Mouse (Mus musculus) bone marrow macrophage, adult 2 months (primary cell): ENCODE measurements at regions not wholly inside any gene's neighbourhood (a gene's known extent, or its start where the extent isn't known, plus 50 kb on each side); places are given as distances from the start of the nearest gene placed in this dataset.

Source experiments
- CTCF ChIP-seq: IDR thresholded peaks from 2 replicates; pipeline ENCODE4 v1.5.1; 2012; ENCODE audit warnings: low read depth, mild to moderate bottlenecking, low read length, moderate library complexity
- POLR2A ChIP-seq: IDR thresholded peaks from 2 replicates; pipeline ENCODE4 v1.6.1; 2012; ENCODE audit warnings: mild to moderate bottlenecking, low read depth, low read length, borderline replicate concordance

GRCm38 (mm10) chr15:68624831-68625230, 2124.1 kb upstream of the Lrrc6 start:
- TF ChIP-seq POLR2A, result no peak
- no peak for TF ChIP-seq CTCF
